Mouse (Mus musculus) megakaryocyte-erythroid progenitor cell, adult 5-6 weeks (primary cell): Measurements from ENCODE around the gene Gm49333. TPM values are rescaled to one million over a fixed set of nuclear protein-coding genes. Genes with fewer than 3 reads are reported as not detected.
"Not testable (repeated sequence)": the region's sequence is repeated elsewhere in the genome, so short reads cannot be mapped to it uniquely, and the experiment has no call there.

Experiments used
- ATAC-seq: replicated peaks from 2 replicates; pipeline ENCODE4 v1.8.0; 2016; ENCODE audit warnings: mild to moderate bottlenecking, inconsistent platforms; ENCODE audit not compliant: severe bottlenecking, poor library complexity, low FRiP score, low TSS enrichment
- total RNA-seq, 2 experiments: library from RNA; stranded (forward) in 1 of 2; stranded (reverse) in 1 of 2; fragments of 200-1000, 215-1000 nt in 1 of 2; fragments of >200 nt in 1 of 2; fragmentation: Nextera tagmentation in 1 of 2; gene quantifications; 2 replicates each; pipeline ENCODE4 v1.2.3; 2014 to 2017

Gm49333 gene
- total RNA-seq, 2 experiments from 2014 or later: not detected

- 0 out of 2 replicates have a peak, but pooled peaks have one; percentile 3 for ATAC-seq
These were observed 10.7 kb downstream of the Gm49333 start for GRCm38 (mm10) chr16:20621991-20622685.

GRCm38 (mm10) chr16:20623211-20623610 is 11.8 kb downstream of the Gm49333 start:
- no peak for ATAC-seq

DNA sequence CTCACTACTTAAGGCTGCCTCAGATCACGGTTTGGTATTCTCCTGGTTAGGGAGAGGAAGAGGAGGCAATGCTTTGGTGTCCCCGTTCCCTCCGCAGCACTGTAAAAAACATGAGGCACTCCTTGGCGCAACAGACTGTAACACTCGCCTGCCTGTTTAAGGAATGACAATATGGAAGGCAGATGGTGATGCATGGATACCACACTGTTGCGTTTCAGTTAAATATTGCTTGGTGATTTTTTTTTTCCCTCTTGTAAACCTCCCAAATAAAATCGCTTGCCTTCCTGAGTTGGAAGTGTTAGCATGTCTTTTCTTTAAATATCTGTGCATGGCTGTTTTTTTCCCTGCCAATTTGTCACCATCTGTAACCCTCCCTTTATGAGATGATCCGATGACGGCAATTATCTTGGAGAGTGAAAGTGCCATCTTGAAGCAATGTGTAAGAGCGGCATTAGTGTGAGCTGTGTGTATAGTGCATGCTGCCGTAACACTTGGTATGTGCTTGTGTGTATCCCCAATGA is 17.5 kb downstream of the Gm49333 start:
- ATAC-seq: no peak

DNA sequence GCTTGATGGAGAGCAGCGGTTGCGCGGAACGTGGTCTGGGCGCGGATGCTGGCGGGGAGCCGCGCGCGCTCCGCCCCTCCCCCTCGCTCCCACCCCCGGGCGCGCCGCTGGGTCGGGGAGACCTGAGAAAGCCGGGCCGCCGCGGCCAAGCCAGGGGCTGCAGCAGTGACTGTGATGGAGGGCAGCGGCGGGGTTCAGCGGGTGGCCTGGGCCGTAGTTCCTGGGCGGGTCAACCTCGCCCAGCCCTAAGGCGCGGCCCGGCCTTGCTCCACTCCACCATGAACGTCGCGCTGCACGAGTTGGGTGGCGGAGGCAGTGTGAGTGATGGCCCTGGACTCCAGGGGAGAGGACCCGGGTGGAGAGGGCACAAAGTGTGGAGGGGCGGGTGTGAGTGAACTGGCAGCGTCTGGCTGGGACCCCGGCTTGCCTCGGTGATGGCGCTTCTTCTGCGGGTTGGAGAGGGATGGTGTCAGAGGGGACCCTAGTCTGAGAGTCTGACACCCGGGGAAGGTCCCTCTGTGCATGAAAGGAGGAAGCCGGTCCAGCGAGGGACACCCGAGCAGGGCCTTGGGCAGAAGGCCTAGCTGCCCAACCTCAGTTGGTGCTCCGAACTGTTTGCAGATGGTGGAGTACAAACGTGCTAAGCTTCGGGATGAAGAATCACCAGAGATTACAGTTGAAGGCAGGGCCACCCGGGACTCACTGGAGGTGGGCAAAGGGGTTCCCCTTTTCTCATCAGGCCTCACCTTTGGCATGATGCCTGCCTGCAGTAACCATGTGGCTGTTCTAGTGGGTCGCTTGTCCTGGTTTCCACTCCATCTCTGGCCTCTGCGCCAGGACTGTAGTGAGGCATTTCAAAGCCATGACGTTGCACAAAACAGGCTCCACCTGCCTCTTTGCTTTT is 18.6 kb downstream of the Gm49333 start, which contains the start of gene Ece2:
TSS of gene Ece2 (plus strand) at position 98 of the 904 bp plus-strand sequence.
- ATAC-seq: no peak

DNA sequence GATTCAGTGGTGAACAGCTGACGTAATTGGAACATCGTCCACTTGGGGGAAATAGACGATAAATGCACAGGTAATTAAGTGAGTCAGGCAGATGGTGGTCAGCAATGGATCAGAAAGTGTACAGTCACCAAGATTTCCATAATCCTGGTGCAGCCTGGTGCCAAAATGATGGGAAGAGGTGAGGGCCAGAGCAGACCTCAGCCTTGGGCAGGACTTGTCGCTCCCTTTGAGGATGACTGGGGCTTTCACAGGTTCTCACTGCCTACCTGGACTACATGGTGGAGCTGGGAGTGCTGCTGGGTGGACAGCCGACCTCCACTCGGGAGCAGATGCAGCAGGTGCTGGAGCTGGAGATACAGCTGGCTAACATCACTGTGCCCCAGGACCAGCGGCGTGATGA is 26.0 kb downstream of the Gm49333 start:
- no peak for ATAC-seq

- ATAC-seq: no peak
These were observed 27.0 kb downstream of the Gm49333 start for GRCm38 (mm10) chr16:20638367-20638766.

GRCm38 (mm10) chr16:20642161-20642560 is 30.8 kb downstream of the Gm49333 start:
- ATAC-seq: peak; percentile 70; the same call in 1 of the 2 replicates

DNA sequence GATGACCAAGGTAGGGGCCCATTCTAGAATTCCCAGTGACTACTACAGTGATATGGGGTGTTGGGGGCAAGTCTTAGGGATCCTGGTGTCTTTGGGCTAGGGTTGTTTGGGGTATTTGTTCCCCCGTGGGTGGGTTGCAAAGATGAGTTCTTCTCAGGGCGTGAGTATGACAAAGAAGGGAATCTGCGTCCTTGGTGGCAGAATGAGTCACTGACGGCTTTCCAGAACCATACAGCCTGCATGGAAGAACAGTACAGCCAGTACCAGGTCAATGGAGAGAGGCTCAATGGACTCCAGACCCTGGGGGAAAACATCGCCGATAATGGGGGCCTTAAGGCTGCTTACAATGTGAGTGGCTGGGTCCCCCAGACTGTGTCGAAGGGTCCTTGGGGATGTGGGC is 32.5 kb downstream of the Gm49333 start:
- ATAC-seq: no peak

GRCm38 (mm10) chr16:20651076-20651946 is 39.9 kb downstream of the Gm49333 start, which contains the start of gene Psmd2:
Gene Psmd2 (plus strand): TSS chr16:20651652.
- ATAC-seq: peak; percentile 98

DNA sequence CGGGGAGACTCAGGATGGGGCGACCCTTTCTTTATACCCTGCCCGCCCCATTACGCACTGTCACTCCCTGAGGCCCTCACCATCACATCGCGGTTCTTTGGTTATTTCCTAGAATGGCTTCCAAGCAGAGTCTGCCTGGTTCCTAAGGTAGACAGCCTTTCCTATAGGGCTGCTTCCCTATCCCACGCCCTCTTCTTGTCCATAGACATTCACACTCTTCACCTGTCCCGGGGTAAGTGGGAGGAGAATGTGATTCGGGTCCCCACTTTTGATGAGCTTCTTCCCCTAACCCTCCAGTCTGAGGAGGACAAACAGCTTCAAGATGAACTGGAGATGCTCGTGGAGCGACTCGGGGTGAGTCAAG is 40.5 kb downstream of the Gm49333 start:
- no peak for ATAC-seq

DNA sequence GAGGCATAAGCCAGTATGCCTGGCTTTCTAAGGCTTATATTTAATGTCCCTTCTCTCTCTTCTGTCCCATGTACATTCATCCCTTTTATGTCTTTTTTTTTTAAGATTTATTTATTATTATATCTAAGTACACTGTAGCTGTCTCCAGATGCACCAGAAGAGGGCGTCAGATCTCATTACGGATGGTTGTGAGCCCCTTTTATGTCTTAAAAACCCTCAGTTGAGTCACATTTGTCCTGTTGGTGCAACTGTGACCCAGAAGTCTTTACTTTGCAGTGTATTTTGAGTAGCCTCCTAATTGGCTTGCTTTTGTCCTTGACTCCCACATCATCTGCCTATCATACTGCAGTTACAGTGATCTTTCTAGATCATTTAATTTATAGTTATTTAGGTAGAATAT is 41.9 kb downstream of the Gm49333 start:
- no peak for ATAC-seq

GRCm38 (mm10) chr16:20657661-20658060 is 46.3 kb downstream of the Gm49333 start:
- ATAC-seq: no peak

GRCm38 (mm10) chr16:20668013-20668412 is 56.6 kb downstream of the Gm49333 start, which contains the start of gene Eif4g1:
Gene Eif4g1 (plus strand): TSS chr16:20668313.
- not testable (repeated sequence) for ATAC-seq

GRCm38 (mm10) chr16:20670291-20670690 is 58.9 kb downstream of the Gm49333 start:
- no peak for ATAC-seq

DNA sequence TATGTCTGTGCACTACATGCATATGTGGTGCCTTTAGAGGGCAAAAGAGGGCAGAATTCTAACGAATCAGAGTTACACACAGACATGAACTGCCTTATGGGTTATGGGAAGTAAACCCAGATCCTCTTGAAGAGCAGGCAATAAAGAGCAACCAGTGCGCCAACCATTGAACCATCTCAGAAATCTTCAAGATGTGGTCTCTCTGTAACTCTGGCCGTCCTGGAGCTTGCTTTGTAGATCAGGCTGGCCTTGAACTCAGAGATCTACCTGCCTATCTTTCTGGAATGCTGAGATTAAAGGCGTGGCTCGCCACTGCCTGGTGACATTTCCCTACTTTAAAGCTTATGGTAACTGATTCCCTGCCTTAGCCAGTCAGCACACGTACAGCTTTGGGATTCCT is 60.5 kb downstream of the Gm49333 start:
- no peak for ATAC-seq

- ATAC-seq: peak; percentile 74
These were observed 61.1 kb downstream of the Gm49333 start for GRCm38 (mm10) chr16:20672500-20672902.

- ATAC-seq: no peak
These were observed 61.7 kb downstream of the Gm49333 start for GRCm38 (mm10) chr16:20672965-20673705.

- peak; percentile 76 for ATAC-seq
These were observed 62.4 kb downstream of the Gm49333 start for GRCm38 (mm10) chr16:20673706-20674303.
